Mouse (Mus musculus): ENCODE results near the gene Nhsl2.

- TF ChIP-seq CTCF (IDR thresholded peaks at IDR 0.05; ENCODE audit: control insufficient read depth, insufficient read depth, low read length) (no peak), POLR2A (IDR thresholded peaks at IDR 0.05; ENCODE audit: borderline replicate concordance, control insufficient read depth, low read depth, low read length) (no peak)
These were observed 27.0 kb downstream of the Nhsl2 start for GRCm38 (mm10) chrX:101876136-101876535.

Data from bone marrow, adult 2 months (tissue).